Mouse (Mus musculus) heart, embryonic 12.5 days (tissue): ENCODE data around the gene Anapc2. TPM values are rescaled to one million over a fixed set of nuclear protein-coding genes. Genes with fewer than 3 reads are reported as not detected.

Experiments
- ATAC-seq: fragments of 200-750 bp; cut with Nextera tagmentation; 2 replicates; pipeline ENCODE4 v1.8.0; 2017; ENCODE audit warnings: moderate TSS enrichment, moderate library complexity; ENCODE audit not compliant: insufficient number of reproducible peaks, low FRiP score
- H3K27ac ChIP-seq: fragments of 300-500 bp; sonication (generic); 2 replicates; pipeline ENCODE4 v1.5.1; 2016; ENCODE audit warnings: mild to moderate bottlenecking, moderate library complexity; ENCODE audit not compliant: poor library complexity, severe bottlenecking
- H3K27me3 ChIP-seq: fragments of 300-500 bp; sonication (generic); replicated peaks from 2 replicates; pipeline ENCODE4 v1.6.1; 2016; ENCODE audit warnings: mild to moderate bottlenecking, moderate library complexity
- H3K36me3 ChIP-seq: fragments of 300-500 bp; sonication (generic); 2 replicates; pipeline ENCODE4 v1.6.1; 2016; ENCODE audit warnings: mild to moderate bottlenecking, moderate library complexity
- H3K4me1 ChIP-seq: fragments of 300-500 bp; sonication (generic); replicated peaks from 2 replicates; pipeline ENCODE4 v1.6.1; 2016; ENCODE audit warnings: mild to moderate bottlenecking
- H3K4me2 ChIP-seq: fragments of 300-500 bp; sonication (generic); 2 replicates; pipeline ENCODE4 v1.6.1; 2016; ENCODE audit warnings: mild to moderate bottlenecking, moderate library complexity
- H3K4me3 ChIP-seq: fragments of 300-500 bp; sonication (generic); 2 replicates; pipeline ENCODE4 v1.5.1; 2016; ENCODE audit warnings: mild to moderate bottlenecking
- H3K9ac ChIP-seq: fragments of 300-500 bp; sonication (generic); 2 replicates; pipeline ENCODE4 v1.6.1; 2016; ENCODE audit warnings: mild to moderate bottlenecking, moderate library complexity
- H3K9me3 ChIP-seq: fragments of 300-500 bp; sonication (generic); replicated peaks from 2 replicates; pipeline ENCODE4 v1.6.1; 2016; ENCODE audit warnings: mild to moderate bottlenecking, moderate library complexity
- WGBS: fragments of 180-500 bp; shearing (Covaris S2); methylation state at CpG from one replicate; pipeline ENCODE4 v1.1.7; 2016; 5-methylcytosine and 5-hydroxymethylcytosine counted together
- polyA plus RNA-seq: library from polyadenylated mRNA; unstranded; fragments of >200 nt; fragmentation: Nextera tagmentation; extraction: Ambion mirVana; gene quantifications from 2 replicates; pipeline ENCODE4 v1.2.1, GENCODE M21; 2016

Gene Anapc2
- polyA plus RNA-seq, 1 experiment from 2014 or later = 83.4 TPM

DNA sequence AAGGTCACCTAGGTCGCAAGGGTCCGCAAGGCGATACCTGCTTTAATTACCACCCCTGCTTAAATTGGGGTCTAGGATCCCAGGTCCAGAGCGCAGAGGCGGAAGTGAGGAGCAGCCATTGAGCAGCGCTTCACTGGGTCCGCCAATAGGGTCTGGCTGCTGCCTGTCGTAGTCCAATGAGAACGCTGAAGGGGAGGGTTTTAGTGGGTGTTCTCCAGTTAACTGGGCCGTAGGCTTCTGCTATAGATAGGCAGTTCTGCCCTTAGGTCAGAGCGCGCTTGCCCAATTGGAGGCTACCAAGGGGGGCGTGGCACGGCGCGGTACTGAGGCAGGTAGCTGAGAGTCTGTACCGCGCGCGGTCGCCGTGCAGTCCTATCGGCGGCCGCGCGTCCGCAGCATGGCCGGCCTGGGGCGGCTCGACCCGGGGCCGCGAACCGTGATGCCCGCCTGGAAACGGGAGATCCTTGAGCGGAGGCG is 9.9 kb upstream of the Anapc2 start, which contains the start of gene Tprn:
TSS of gene Tprn (plus strand) at position 328 of the 477 bp plus-strand sequence.
- Histone ChIP-seq H3K4me1 (peaks cover 38% of the 10 kb centered on the region), H3K9me3 (no peaks in the 10 kb centered on the region), H3K27ac (no peak within 1 kb of the TSS), H3K9ac (peak within 1 kb of the TSS; percentile 74), H3K36me3 (no peaks in the 10 kb centered on the region), H3K4me3 (peak within 1 kb of the TSS; percentile 77), H3K27me3 (peaks cover 18% of the 10 kb centered on the region), H3K4me2 (peak within 1 kb of the TSS; percentile 93)
- ATAC-seq = peak; percentile 97
- WGBS = under 1% methylated on average over 39 of the region's 39 CpGs

DNA sequence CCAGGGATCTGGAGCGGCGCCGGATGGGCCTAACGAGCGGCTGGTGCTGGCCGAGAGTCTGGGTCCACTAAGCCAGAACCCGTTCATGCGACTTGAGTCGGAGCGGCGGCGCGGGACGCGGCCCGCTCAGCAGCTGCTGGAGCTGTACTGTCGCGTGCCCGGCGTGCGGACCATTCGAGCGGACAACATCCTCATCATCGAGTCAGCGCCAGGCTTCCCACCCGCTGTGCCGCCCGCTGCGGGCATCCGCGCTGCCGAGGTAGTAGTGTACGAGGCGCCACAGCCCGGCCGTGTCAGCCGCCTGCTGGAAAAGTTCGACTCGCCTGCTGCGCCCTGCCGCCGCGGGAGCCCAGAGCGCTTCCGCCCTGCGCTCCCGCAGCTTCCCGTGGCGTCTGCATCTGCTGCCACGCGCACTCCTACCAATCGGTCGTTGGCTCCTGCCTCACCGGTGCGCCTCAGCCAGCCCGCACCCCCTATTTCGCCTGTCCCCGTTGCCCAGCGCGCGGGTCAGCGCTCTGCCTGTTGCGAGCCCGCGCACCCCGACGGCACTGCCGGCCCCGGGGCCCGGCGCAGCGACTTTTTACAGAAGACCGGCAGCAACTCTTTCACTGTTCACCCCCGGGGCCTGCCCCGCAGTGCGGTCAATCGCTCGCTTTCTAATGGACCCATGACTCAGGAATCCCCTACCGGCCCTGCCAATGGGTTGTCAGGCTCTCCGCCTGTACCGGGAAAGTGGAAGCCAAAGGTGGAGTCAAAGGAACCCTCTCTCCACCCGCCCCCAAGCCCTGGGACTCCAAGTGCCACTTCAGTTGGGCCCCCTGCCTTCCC is 9.3 kb upstream of the Anapc2 start:
- WGBS = under 1% methylated on average over 80 of the region's 82 CpGs
- peak overlapping the region; percentile 93 for H3K4me2 ChIP-seq
- H3K27ac ChIP-seq = no peak overlapping the region
- peaks cover 43% of the 10 kb centered on the region for H3K4me1 ChIP-seq
- H3K36me3 ChIP-seq = no peaks in the 10 kb centered on the region
- ATAC-seq = peak; percentile 12
- H3K27me3 ChIP-seq = peaks cover 18% of the 10 kb centered on the region
- peak overlapping the region; percentile 77 for H3K4me3 ChIP-seq
- H3K9me3 ChIP-seq = no peaks in the 10 kb centered on the region
- H3K9ac ChIP-seq = peak overlapping the region; percentile 74

GRCm38 (mm10) chr2:25263623-25264285 is 8.5 kb upstream of the Anapc2 start:
- Histone ChIP-seq H3K36me3 (0 out of 2 replicates have a peak, but pooled peaks cover 5% of the 10 kb centered on the region), H3K27ac (no peak overlapping the region), H3K4me1 (peaks cover 43% of the 10 kb centered on the region), H3K4me2 (peak overlapping the region; percentile 93), H3K27me3 (peaks cover 18% of the 10 kb centered on the region), H3K4me3 (peak overlapping the region; percentile 77), H3K9ac (peak overlapping the region; percentile 74), H3K9me3 (no peaks in the 10 kb centered on the region)
- WGBS = 23% methylated on average over 12 of the region's 12 CpGs
- ATAC-seq = no peak

DNA sequence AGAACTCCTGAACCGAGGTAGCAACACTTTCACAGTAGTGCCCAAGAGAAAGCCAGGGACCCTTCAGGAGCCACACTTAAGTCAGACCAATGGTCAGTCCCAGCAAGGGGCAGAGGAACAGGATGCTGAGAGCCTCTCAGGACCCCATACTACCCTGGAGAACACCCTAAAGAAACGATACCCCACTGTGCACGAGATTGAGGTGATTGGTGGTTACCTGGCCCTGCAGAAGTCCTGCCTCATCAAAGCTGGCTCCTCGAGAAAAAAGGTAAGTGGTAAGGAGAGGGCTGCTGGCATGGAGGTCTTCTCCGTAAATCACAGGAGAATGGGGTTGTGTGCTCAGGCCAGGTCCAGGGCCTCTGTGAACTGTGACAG is 8.0 kb upstream of the Anapc2 start:
- no peak for ATAC-seq
- peak overlapping the region; percentile 93 for H3K4me2 ChIP-seq
- peak overlapping the region; percentile 77 for H3K4me3 ChIP-seq
- H3K4me1 ChIP-seq = peaks cover 43% of the 10 kb centered on the region
- 77% methylated on average over 5 of the region's 5 CpGs for WGBS
- H3K9me3 ChIP-seq = no peaks in the 10 kb centered on the region
- peaks cover 18% of the 10 kb centered on the region for H3K27me3 ChIP-seq
- no peak overlapping the region for H3K27ac ChIP-seq
- H3K36me3 ChIP-seq = peaks cover 10% of the 10 kb centered on the region
- peak overlapping the region; percentile 17; the same call in 1 of the 2 replicates for H3K9ac ChIP-seq

DNA sequence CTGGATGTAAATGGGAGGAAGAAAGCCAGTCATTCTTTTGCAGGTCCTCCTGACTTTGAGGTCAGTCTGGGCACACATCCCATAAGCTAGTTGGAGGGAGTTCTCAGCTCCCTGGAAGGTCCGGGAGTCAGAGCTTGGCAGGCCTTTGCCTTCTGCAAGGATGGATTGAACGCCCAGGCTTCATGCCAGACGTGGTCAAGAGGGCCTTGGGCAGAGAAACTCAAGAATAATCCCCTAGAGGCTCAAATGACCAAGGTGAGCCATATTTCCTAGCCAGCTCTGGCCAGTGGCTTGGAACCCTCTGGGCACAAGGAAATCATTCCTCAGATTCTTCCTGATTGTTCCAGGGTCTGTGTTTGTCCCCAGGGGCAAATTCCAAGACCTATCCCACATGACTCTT is 7.4 kb upstream of the Anapc2 start:
- Histone ChIP-seq H3K9me3 (no peaks in the 10 kb centered on the region), H3K9ac (no peak overlapping the region), H3K4me3 (no peak overlapping the region), H3K27ac (no peak overlapping the region), H3K36me3 (peaks cover 16% of the 10 kb centered on the region), H3K27me3 (peaks cover 18% of the 10 kb centered on the region), H3K4me1 (peaks cover 43% of the 10 kb centered on the region), H3K4me2 (peak overlapping the region; percentile 93)
- WGBS = 66% methylated on average over 3 of the region's 3 CpGs
- no peak for ATAC-seq

DNA sequence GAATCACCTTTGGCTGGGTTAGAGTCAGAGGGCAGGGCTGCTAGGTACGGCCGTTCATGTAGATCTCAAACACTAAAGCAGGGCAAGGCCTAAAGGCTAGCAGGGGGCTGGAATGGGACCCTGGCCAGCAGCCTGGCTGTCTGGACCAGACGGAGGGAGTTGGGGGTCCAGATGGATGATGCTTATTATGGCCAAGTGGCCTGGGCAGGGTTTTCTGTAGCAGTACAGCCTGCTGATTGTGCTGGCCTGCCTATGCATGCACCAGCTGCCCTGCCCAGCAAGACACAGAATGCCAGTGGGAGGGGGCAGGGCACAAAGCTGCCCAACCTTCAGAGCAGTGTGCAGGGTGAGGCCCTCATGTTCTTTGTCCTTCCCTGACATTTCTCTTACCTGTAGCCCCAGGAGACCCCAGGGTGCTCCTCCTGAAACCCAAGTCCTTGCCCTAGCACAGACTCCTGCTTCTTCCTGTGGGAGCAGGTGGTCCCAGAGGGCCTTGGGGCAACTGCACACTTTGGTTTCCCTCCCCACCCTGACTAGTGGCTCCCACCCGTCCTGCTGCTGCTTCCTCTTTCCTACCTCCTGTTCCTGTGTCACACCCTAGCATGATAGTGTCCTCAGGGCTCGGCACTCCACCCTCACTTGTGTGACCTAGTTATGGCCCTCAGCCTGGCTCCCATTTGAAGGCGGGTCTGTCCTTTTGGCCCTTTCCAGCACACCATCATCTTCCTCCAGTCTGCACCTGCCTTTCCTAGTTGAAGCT is 6.2 kb upstream of the Anapc2 start:
- no peak for ATAC-seq
- Histone ChIP-seq H3K4me2 (peak overlapping the region; percentile 30; the same call in 1 of the 2 replicates), H3K36me3 (peaks cover 27% of the 10 kb centered on the region), H3K27ac (no peak overlapping the region), H3K9me3 (no peaks in the 10 kb centered on the region), H3K4me1 (peaks cover 49% of the 10 kb centered on the region), H3K9ac (no peak overlapping the region), H3K4me3 (no peak overlapping the region), H3K27me3 (peaks cover 18% of the 10 kb centered on the region)
- WGBS = 58% methylated on average over 6 of the region's 6 CpGs

- H3K27ac ChIP-seq = no peak overlapping the region
- WGBS = 42% methylated on average over 2 of the region's 2 CpGs
- peaks cover 27% of the 10 kb centered on the region for H3K36me3 ChIP-seq
- H3K4me3 ChIP-seq = no peak overlapping the region
- no peak overlapping the region for H3K9ac ChIP-seq
- H3K9me3 ChIP-seq = no peaks in the 10 kb centered on the region
- peaks cover 55% of the 10 kb centered on the region for H3K4me1 ChIP-seq
- peak overlapping the region; percentile 30; the same call in 1 of the 2 replicates for H3K4me2 ChIP-seq
- H3K27me3 ChIP-seq = peaks cover 18% of the 10 kb centered on the region
- no peak for ATAC-seq
These were observed 5.6 kb upstream of the Anapc2 start for GRCm38 (mm10) chr2:25266720-25267119.

- no peaks in the 10 kb centered on the region for H3K9me3 ChIP-seq
These were observed 5.0 kb upstream of the Anapc2 start for GRCm38 (mm10) chr2:25267241-25267640.

DNA sequence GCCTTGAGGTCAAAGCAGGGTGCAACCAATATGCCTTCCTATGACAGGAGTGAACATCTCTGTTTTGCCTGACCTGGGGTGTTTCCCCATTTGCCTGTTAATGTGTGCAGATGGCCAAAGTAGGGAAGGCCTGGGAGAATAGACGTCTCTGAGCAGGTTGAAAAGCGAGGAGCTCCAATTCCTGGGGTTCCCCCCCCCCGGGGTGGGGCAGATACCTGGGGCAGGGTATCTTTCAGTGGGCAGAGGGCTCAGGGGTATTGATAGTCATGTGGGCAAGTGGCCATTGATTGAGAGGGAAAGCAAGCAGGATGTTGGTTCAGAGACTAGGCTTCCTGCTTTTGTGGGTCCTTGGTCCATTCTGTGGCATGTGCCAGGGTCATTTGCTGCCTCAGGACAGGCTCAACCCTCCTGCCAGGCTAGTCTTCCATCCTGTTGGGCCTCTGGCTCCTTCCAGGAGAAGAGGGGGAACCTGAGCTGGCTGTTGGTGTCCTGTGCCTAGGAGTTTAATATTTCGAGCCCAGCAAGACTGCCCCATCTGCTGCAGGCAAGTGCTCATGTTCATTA is 4.5 kb upstream of the Anapc2 start:
- Histone ChIP-seq H3K4me1 (peaks cover 55% of the 10 kb centered on the region), H3K9ac (no peak overlapping the region), H3K4me2 (no peak overlapping the region), H3K36me3 (peaks cover 27% of the 10 kb centered on the region), H3K27ac (no peak overlapping the region), H3K9me3 (no peaks in the 10 kb centered on the region), H3K4me3 (no peak overlapping the region), H3K27me3 (peaks cover 18% of the 10 kb centered on the region)
- ATAC-seq = no peak
- 68% methylated on average over 4 of the region's 4 CpGs for WGBS

More at GRCm38 (mm10) chr2:25267241-25267640, 5.0 kb upstream of the Anapc2 start:
- no peak for ATAC-seq
- Histone ChIP-seq H3K4me1 (peaks cover 55% of the 10 kb centered on the region), H3K9ac (no peak overlapping the region), H3K4me3 (no peak overlapping the region), H3K27me3 (peaks cover 18% of the 10 kb centered on the region), H3K27ac (no peak overlapping the region), H3K36me3 (peaks cover 27% of the 10 kb centered on the region), H3K4me2 (no peak overlapping the region)

- peak; percentile 43 for ATAC-seq
These were observed 237 bp downstream of the Anapc2 start for GRCm38 (mm10) chr2:25272515-25272914.

More at GRCm38 (mm10) chr2:25272515-25272914, 237 bp downstream of the Anapc2 start:
- WGBS = under 1% methylated on average over 28 of the region's 29 CpGs
- Histone ChIP-seq H3K9me3 (no peaks in the 10 kb centered on the region), H3K4me3 (peak overlapping the region; percentile 84), H3K4me1 (peaks cover 29% of the 10 kb centered on the region), H3K9ac (peak overlapping the region; percentile 90), H3K4me2 (peak overlapping the region; percentile 93), H3K27ac (peak overlapping the region; percentile 24), H3K36me3 (peaks cover 68% of the 10 kb centered on the region), H3K27me3 (no peaks in the 10 kb centered on the region)
